Mouse (Mus musculus): Measurements from ENCODE around the gene Rnf182. TPM values are rescaled to one million over a fixed set of nuclear protein-coding genes. Genes with fewer than 3 reads are reported as not detected.

The Rnf182 gene
- total RNA-seq (2023) = not detected

GRCm38 (mm10) chr13:43615577-43616254 is at the start of gene Rnf182:
TSS of gene Rnf182 (plus strand) at chr13:43615710.

Other genes with a start within 250 kb of the Rnf182 start
- gene Nol7, start 217.3 kb upstream of the Rnf182 start, total RNA-seq (2023) = 10 to 100 TPM; 61.1 to 63.9 TPM
- 100 to 1,000 TPM; 102 to 120 TPM for gene Ranbp9, start 134.4 kb upstream of the Rnf182 start, total RNA-seq (2023)
- gene Mcur1, start 55.5 kb upstream of the Rnf182 start, total RNA-seq (2023) = 10 to 100 TPM; 16.0 to 17.7 TPM
- gene Cd83, start 169.1 kb downstream of the Rnf182 start, total RNA-seq (2023) = 1 to 10 TPM; 5.9 to 6.4 TPM